Mouse (Mus musculus) kidney, adult 2 months (tissue): ENCODE measurements around the gene Gas6.

Experiments
- CTCF ChIP-seq: fragments of 200-500 bp; conservative IDR thresholded peaks from 2 replicates; pipeline ENCODE4 v1.5.1; 2011; ENCODE audit warnings: low read depth, mild to moderate bottlenecking, control low read depth, low read length, moderate library complexity, mixed read lengths; ENCODE audit not compliant: insufficient read depth, insufficient read length
- POLR2A ChIP-seq: fragments of 200-500 bp; IDR thresholded peaks from one replicate; pipeline ENCODE4 v1.6.1; 2011; ENCODE audit warnings: low read depth, low read length, control low read depth

DNA sequence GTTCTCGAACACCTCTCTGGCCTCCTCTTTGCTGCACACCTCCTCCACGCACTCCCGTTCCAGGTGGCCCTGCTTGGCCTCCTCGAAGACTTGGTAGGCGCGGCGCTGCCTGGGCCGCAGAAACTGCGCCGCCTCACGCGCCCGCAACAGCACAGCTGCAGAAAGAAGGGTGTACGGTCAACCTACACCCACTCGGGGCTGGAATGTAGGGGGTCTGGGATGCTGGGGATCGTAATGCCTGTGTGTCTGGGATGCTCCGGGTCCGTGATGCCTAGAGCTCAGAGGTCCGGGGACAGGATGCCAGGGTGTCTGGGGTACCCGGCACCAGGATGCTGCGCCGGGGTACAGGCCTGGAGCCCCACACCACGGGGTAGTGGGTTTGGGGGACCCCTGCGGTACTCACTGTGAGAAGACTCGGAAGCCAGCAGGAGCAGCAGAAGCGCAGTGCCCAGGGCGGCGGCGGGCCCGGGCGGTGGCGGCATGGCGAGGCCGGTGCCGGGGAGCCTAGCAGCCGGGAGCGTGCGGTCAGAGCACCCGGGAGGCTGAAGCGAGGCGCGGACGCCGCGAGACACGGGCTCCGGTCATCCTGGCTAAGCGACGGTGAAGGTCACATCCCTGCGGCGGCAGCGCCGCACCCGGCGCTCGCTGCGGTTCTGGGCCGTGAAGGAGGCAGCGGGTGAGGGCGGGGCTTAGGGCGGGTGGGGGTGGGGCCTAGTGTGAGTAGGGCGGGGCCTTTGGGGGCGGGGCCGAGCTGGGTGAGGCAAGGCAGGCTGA, at the start of gene Gas6:
- no peak for TF ChIP-seq CTCF
- peak; percentile 73 for TF ChIP-seq POLR2A
